Mouse (Mus musculus): ENCODE data around the gene Lrsam1.
A peak's percentile ranks its signal among the peaks of the same experiment; 100 is the strongest.

The Lrsam1 gene

DNA sequence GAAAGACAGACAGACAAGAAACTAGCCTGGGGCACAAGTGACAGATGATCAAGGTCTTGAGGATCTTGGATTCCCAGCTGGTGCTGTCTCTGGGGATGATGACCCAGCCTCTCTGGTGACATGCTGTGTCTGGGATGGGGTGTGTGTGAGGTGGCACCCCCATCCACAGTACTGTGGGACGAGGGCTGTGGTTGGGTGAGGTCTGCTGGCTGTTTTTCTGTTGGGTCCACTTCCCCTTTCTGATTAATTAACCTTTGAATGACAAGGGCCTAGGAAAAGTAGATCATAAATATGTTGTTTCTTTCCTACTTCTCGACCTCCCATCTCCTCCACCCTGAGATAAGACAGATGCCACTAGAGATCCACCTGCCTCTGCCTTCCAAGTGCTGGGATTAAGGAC, 67.3 kb downstream of the Lrsam1 start:
- no peak for DNase-seq (ENCODE audit: low spot score)

DNA sequence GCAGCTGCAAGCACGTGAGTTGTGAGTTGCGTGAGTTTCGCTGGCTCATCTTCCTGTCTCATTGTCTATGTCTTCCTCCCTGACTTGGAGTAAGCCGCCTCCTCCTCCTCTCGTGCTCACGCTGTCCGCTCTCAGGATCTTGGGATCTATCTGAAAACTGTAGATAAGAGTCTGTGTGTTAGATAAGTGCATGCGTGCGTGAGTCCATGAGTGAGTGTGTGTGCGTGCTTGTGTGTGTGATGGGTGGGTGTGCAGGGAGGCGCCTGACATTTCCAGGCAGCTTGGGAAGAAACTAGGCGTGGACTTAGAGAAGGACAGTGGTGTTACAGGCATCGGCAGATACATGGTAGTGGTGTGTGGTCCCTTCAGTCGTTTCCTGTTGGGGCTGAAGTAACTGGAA, 68.9 kb downstream of the Lrsam1 start:
- DNase-seq (ENCODE audit: low spot score), result no peak

GRCm38 (mm10) chr2:32891278-32891677, 70.1 kb downstream of the Lrsam1 start:
- DNase-seq (ENCODE audit: low spot score), result no peak

- DNase-seq (ENCODE audit: low spot score), result no peak
Measured at GRCm38 (mm10) chr2:32890280-32890679, 71.1 kb downstream of the Lrsam1 start.

DNA sequence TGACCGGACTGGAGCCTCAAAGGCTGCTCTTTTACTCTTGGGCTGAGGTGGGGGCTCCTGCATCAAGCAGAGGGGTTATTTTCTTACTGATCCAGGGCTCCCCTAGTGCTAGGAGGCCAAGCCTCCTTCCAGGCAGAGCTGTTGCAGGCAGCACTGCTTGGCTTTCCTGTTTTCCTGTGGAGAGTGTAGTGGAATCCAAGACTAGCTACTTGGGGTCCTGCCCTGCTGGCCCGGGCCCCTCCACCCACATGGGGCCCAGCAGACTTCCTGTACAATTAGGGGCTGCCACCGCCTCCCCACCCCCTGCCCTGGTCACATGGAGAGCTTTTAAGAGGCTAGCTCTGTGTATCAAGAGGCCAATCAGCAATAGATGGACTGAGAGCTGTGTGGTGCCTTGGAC, 72.9 kb downstream of the Lrsam1 start:
- no peak for DNase-seq (ENCODE audit: low spot score)

DNA sequence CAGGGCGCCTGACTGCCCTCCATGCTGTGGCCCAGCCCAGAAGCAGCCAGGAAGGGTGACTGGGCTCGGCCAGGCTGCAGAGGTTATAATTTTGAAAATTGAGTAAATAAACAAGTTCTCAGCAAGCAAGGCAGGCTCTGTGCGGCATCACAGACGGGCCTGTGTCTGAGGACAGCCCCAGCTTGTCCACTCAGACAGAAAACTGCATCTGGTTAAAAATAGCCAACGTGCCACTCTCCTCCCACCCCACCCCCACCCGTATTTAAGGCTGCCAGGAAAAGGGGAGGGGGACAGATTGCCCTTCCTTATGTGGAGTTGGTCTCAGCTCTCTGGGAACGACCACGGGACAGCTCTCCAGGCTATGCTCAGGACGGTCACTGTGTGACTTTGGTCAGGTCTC, 73.4 kb downstream of the Lrsam1 start:
- no peak for DNase-seq (ENCODE audit: low spot score)

- no peak for DNase-seq (ENCODE audit: low spot score)
Measured at GRCm38 (mm10) chr2:32884745-32885144, 76.7 kb downstream of the Lrsam1 start.

DNA sequence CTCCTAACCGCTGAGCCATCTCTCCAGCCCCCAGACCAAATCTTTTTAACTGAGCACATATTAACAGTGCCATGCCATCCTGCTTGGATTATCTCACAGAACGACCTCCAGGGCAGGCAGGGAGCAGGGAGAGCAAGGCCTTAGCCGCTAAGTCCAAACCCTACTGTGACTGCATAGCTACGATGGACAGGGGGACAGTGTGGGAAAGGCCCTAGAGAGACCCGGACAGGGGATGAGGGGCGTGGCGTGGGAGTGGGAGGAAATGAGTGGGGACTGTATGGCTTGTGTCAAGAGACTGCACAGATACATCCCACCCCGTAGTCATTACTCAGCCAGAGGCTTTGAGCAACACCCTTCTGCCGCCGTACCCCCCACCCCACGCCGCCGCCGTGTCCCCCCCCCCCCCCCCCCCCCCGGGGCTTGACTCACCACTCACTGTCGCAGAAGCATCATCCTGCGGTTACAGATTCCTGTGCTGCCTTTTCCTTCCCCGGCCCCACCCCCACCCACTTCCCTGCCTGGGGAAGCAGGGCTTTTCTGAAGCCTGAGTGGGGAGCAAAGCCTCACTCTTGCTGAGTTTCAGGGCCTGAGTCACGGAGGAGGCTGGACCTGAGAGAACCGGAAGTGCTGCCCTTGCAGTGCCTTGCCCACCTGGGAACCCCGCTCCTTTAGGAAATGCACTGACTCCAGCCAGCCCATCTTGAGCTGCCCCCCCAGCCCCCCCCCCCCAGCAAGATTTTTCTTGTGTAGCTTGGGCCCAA, 79.0 kb downstream of the Lrsam1 start:
- no peak for DNase-seq (ENCODE audit: low spot score)

DNA sequence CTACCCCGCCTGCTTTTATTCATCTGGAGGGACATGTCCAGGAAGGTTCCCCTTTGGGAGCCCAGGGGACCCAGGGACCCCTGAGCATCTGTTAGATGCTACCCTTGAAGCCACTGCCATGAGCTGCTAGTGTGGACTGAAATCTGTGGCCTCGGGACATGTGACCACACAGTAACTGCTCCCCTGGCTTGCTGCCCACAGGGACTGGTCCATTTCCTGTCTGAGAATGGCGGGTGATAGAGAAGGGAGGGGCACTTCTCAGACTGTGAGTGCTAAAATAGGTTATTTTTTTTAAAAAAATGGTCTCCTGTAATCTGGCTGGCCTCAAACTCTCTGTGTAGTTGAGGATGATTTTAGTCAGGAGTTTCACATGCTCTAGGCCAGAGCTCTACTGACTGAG, 79.7 kb downstream of the Lrsam1 start:
- DNase-seq (ENCODE audit: low spot score), result peak; percentile 58

- DNase-seq (ENCODE audit: low spot score), result no peak
Measured at GRCm38 (mm10) chr2:32881054-32881453, 80.4 kb downstream of the Lrsam1 start.

GRCm38 (mm10) chr2:32879593-32879992, 81.8 kb downstream of the Lrsam1 start:
- no peak for DNase-seq (ENCODE audit: low spot score)

GRCm38 (mm10) chr2:32878396-32878795, 83.0 kb downstream of the Lrsam1 start:
- no peak for DNase-seq (ENCODE audit: low spot score)

GRCm38 (mm10) chr2:32877761-32878393, 83.5 kb downstream of the Lrsam1 start:
- DNase-seq (ENCODE audit: low spot score), result no peak

DNA sequence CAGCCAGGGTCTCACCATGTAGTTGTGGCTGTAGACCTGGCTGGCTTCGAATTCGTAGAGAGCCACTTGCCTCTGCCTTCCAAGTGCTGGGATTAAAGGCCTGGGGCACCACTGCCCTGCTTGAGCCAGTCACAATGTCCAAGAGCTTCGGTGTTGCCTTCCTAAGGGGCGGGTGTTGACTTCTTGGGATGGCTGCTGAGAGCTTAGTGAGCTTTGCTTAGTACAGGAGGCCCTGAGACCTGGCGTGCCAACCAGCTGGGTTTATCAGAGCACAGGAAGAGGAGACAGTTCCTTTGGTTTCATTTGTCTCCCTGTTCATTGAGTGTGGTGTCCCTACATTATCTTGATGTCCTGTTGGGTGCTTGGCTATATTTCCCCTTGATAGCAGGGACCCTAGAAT, 84.1 kb downstream of the Lrsam1 start:
- DNase-seq (ENCODE audit: low spot score), result no peak

DNA sequence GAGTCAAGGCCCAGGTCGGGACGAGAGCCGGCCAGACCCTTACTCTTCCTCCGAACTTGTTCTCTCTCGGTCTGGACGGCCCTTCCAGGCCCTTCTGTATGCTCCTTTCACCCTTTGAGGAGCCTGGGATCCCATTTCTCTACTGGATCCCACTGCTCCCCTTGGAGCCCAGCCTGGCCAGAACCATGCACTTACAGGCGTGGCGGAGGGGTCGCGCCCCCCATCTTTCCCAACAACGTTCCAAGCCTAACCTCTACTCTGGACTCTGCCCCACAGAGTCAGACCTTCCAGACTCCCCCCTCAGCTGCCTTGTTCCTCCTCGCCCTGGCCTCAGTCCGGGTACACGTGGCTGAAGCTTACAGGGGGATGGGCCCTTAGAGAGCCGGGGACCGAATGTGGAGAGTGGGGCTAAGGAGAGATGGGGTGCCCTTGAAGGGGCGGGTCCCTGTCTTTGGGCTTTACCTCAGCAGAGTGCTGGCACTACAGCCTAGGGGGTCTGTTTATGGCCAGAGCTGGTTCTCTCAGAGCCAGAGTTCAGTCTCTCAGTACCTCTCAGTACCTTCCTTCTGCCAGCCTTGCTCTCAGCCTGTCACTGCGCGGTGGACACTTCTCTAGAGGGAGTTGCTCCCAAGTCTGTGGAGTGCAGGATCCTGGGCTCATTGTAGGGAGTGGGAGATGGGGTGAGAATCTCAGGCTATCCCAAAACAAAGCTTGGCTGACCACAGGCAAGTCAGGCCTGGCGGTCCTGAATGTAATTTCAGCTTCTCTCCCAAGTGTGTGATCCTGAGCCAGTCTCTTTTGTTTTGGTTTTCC, 84.7 kb downstream of the Lrsam1 start:
- no peak for DNase-seq (ENCODE audit: low spot score)

- peak; percentile 88 for DNase-seq (ENCODE audit: low spot score)
Measured at GRCm38 (mm10) chr2:32875675-32876489, 85.5 kb downstream of the Lrsam1 start, which contains the start of gene Fam129b. Gene Fam129b, plus strand, starts transcription at chr2:32876114.
